Mouse (Mus musculus) midbrain, embryonic 12.5 days (tissue): Measurements from ENCODE around the gene 4930442H23Rik. TPM values are rescaled to one million over a fixed set of nuclear protein-coding genes. Genes with fewer than 3 reads are reported as not detected.

Experiments
- ATAC-seq: fragments of 200-750 bp; cut with Nextera tagmentation; 2 replicates; pipeline ENCODE4 v1.8.0; 2017; ENCODE audit warnings: low read depth, moderate TSS enrichment, moderate library complexity; ENCODE audit not compliant: low FRiP score
- H3K27ac ChIP-seq: fragments of 300-500 bp; sonication (generic); replicated peaks from 2 replicates; pipeline ENCODE4 v1.5.1; 2016; ENCODE audit warnings: mild to moderate bottlenecking
- H3K27me3 ChIP-seq: fragments of 300-500 bp; sonication (generic); 2 replicates; pipeline ENCODE4 v1.6.1; 2016; ENCODE audit warnings: mild to moderate bottlenecking
- H3K36me3 ChIP-seq: fragments of 300-500 bp; sonication (generic); 2 replicates; pipeline ENCODE4 v1.6.1; 2016
- H3K4me1 ChIP-seq: fragments of 300-500 bp; sonication (generic); 2 replicates; pipeline ENCODE4 v1.6.1; 2016
- H3K4me2 ChIP-seq: fragments of 300-500 bp; sonication (generic); replicated peaks from 2 replicates; pipeline ENCODE4 v1.6.1; 2016; ENCODE audit warnings: mild to moderate bottlenecking, moderate library complexity
- H3K4me3 ChIP-seq: fragments of 300-500 bp; sonication (generic); 2 replicates; pipeline ENCODE4 v1.5.1; 2016; ENCODE audit warnings: mild to moderate bottlenecking
- H3K9ac ChIP-seq: fragments of 300-500 bp; sonication (generic); replicated peaks from 2 replicates; pipeline ENCODE4 v1.6.1; 2016; ENCODE audit warnings: mild to moderate bottlenecking, moderate library complexity
- H3K9me3 ChIP-seq: fragments of 300-500 bp; sonication (generic); 2 replicates; pipeline ENCODE4 v1.6.1; 2016; ENCODE audit warnings: mild to moderate bottlenecking
- WGBS: fragments of 180-500 bp; shearing (Covaris S2); methylation state at CpG from one replicate; pipeline ENCODE4 v1.1.7; 2016; 5-methylcytosine and 5-hydroxymethylcytosine counted together
- polyA plus RNA-seq: library from polyadenylated mRNA; unstranded; fragments of >200 nt; fragmentation: Nextera tagmentation; extraction: Ambion mirVana; gene quantifications from 2 replicates; pipeline ENCODE4 v1.2.1, GENCODE M21; 2016

Gene 4930442H23Rik
- polyA plus RNA-seq, 1 experiment from 2014 or later = not detected

- Histone ChIP-seq H3K4me3 (peak overlapping the region; percentile 83), H3K9ac (peak overlapping the region; percentile 92), H3K27ac (no peak overlapping the region; the same call in 1 of the 2 replicates), H3K4me2 (peak overlapping the region; percentile 88; the same call in 1 of the 2 replicates), H3K27me3 (peaks cover 12% of the 10 kb centered on the region), H3K4me1 (peaks cover 56% of the 10 kb centered on the region), H3K9me3 (no peaks in the 10 kb centered on the region; the same call in 1 of the 2 replicates), H3K36me3 (peaks cover 19% of the 10 kb centered on the region)
- 66% methylated on average over 8 of the region's 8 CpGs for WGBS
- ATAC-seq = no peak
Observed at GRCm38 (mm10) chr10:81140005-81140404, 43.6 kb downstream of the 4930442H23Rik start.

- H3K4me1 ChIP-seq = peaks cover 57% of the 10 kb centered on the region
- 0 out of 2 replicates have a peak overlapping the region, but pooled peaks have one; percentile 35 for H3K27ac ChIP-seq
- 77% methylated on average over 4 of the region's 4 CpGs for WGBS
- peaks cover 18% of the 10 kb centered on the region for H3K27me3 ChIP-seq
- H3K4me3 ChIP-seq = peak overlapping the region; percentile 83; the same call in 1 of the 2 replicates
- ATAC-seq = no peak
- peaks cover 14% of the 10 kb centered on the region for H3K36me3 ChIP-seq
- no peaks in the 10 kb centered on the region; the same call in 1 of the 2 replicates for H3K9me3 ChIP-seq
- peak overlapping the region; percentile 92; the same call in 1 of the 2 replicates for H3K9ac ChIP-seq
- peak overlapping the region; percentile 88 for H3K4me2 ChIP-seq
Observed at GRCm38 (mm10) chr10:81139529-81139846, 44.2 kb downstream of the 4930442H23Rik start.

GRCm38 (mm10) chr10:81138821-81139528 is 44.7 kb downstream of the 4930442H23Rik start:
- peak overlapping the region; percentile 88 for H3K4me2 ChIP-seq
- 63% methylated on average over 11 of the region's 11 CpGs for WGBS
- peak overlapping the region; percentile 92 for H3K9ac ChIP-seq
- no peak for ATAC-seq
- peaks cover 57% of the 10 kb centered on the region for H3K4me1 ChIP-seq
- H3K36me3 ChIP-seq = peaks cover 9% of the 10 kb centered on the region
- peaks cover 23% of the 10 kb centered on the region for H3K27me3 ChIP-seq
- no peaks in the 10 kb centered on the region for H3K9me3 ChIP-seq
- peak overlapping the region; percentile 83 for H3K4me3 ChIP-seq
- H3K27ac ChIP-seq = peak overlapping the region; percentile 88

- H3K4me3 ChIP-seq = peak overlapping the region; percentile 83
- H3K27ac ChIP-seq = peak overlapping the region; percentile 88
- ATAC-seq = peak; percentile 1; the same call in 1 of the 2 replicates
- peaks cover 29% of the 10 kb centered on the region for H3K27me3 ChIP-seq
- H3K4me2 ChIP-seq = peak overlapping the region; percentile 88
- peaks cover 57% of the 10 kb centered on the region for H3K4me1 ChIP-seq
- H3K9me3 ChIP-seq = no peaks in the 10 kb centered on the region
- WGBS = 0% methylated on average over 23 of the region's 24 CpGs
- H3K36me3 ChIP-seq = peaks cover 2% of the 10 kb centered on the region; the same call in 1 of the 2 replicates
- H3K9ac ChIP-seq = peak overlapping the region; percentile 92
Observed at GRCm38 (mm10) chr10:81138131-81138782, 45.4 kb downstream of the 4930442H23Rik start.

GRCm38 (mm10) chr10:81137252-81138130 is 46.2 kb downstream of the 4930442H23Rik start:
- WGBS = under 1% methylated on average over 55 of the region's 89 CpGs
- Histone ChIP-seq H3K36me3 (no peaks in the 10 kb centered on the region), H3K27me3 (peaks cover 36% of the 10 kb centered on the region), H3K4me1 (peaks cover 52% of the 10 kb centered on the region), H3K27ac (peak overlapping the region; percentile 96), H3K9me3 (no peaks in the 10 kb centered on the region), H3K4me2 (peak overlapping the region; percentile 100), H3K4me3 (peak overlapping the region; percentile 83), H3K9ac (peak overlapping the region; percentile 92)
- ATAC-seq = peak; percentile 90

- H3K4me1 ChIP-seq = peaks cover 45% of the 10 kb centered on the region
- peak overlapping the region; percentile 96 for H3K27ac ChIP-seq
- no peaks in the 10 kb centered on the region for H3K36me3 ChIP-seq
- H3K9ac ChIP-seq = peak overlapping the region; percentile 93
- no peaks in the 10 kb centered on the region for H3K9me3 ChIP-seq
- peak overlapping the region; percentile 100 for H3K4me2 ChIP-seq
- H3K27me3 ChIP-seq = peaks cover 44% of the 10 kb centered on the region
- WGBS = under 1% methylated on average over 48 of the region's 50 CpGs
- H3K4me3 ChIP-seq = peak overlapping the region; percentile 83
- ATAC-seq = peak; percentile 45
Observed at GRCm38 (mm10) chr10:81136706-81137231, 46.9 kb downstream of the 4930442H23Rik start.

GRCm38 (mm10) chr10:81135831-81136705 is 47.6 kb downstream of the 4930442H23Rik start:
- peak; percentile 13 for ATAC-seq

GRCm38 (mm10) chr10:81134966-81135681 is 48.5 kb downstream of the 4930442H23Rik start, which contains the start of gene Zbtb7a:
Zbtb7a (plus strand) TSS chr10:81135220.
- Histone ChIP-seq H3K4me1 (peaks cover 34% of the 10 kb centered on the region), H3K4me3 (peak within 1 kb of the TSS; percentile 83), H3K27me3 (peaks cover 59% of the 10 kb centered on the region), H3K9ac (peak within 1 kb of the TSS; percentile 93), H3K4me2 (peak within 1 kb of the TSS; percentile 100), H3K9me3 (no peaks in the 10 kb centered on the region), H3K36me3 (no peaks in the 10 kb centered on the region), H3K27ac (peak within 1 kb of the TSS; percentile 96)
- 2% methylated on average over 40 of the region's 41 CpGs for WGBS
- no peak for ATAC-seq

More at GRCm38 (mm10) chr10:81135831-81136705, 47.6 kb downstream of the 4930442H23Rik start:
- H3K9me3 ChIP-seq = no peaks in the 10 kb centered on the region
- peak overlapping the region; percentile 83 for H3K4me3 ChIP-seq
- under 1% methylated on average over 79 of the region's 86 CpGs for WGBS
- no peaks in the 10 kb centered on the region for H3K36me3 ChIP-seq
- H3K4me2 ChIP-seq = peak overlapping the region; percentile 100
- H3K9ac ChIP-seq = peak overlapping the region; percentile 93
- peaks cover 50% of the 10 kb centered on the region for H3K27me3 ChIP-seq
- peak overlapping the region; percentile 96 for H3K27ac ChIP-seq
- peaks cover 44% of the 10 kb centered on the region for H3K4me1 ChIP-seq

GRCm38 (mm10) chr10:81134181-81134587 is 49.5 kb downstream of the 4930442H23Rik start:
- Histone ChIP-seq H3K9me3 (no peaks in the 10 kb centered on the region), H3K4me3 (no peak overlapping the region), H3K27me3 (peaks cover 68% of the 10 kb centered on the region), H3K27ac (no peak overlapping the region), H3K4me1 (peaks cover 29% of the 10 kb centered on the region), H3K36me3 (no peaks in the 10 kb centered on the region), H3K4me2 (no peak overlapping the region), H3K9ac (no peak overlapping the region)
- ATAC-seq = no peak
- WGBS = 2% methylated on average over 16 of the region's 16 CpGs
